Mouse (Mus musculus): Measurements from ENCODE around the gene Matk. TPM values are rescaled to one million over a fixed set of nuclear protein-coding genes. Genes with fewer than 3 reads are reported as not detected.

Gene Matk
- polyA plus RNA-seq, 1 experiment from 2014 or later = 2.7 TPM

Small RNA genes lying within 50 kb of the gene (microRNA-seq; reads per million reads assigned to microRNA genes)
- 10.8 reads per million, percentile 28 among the genes with 10 or more reads in this experiment for gene Mir3057

Other genes with a start within 250 kb of the Matk start
- gene Gng7, start 238.0 kb upstream of the Matk start, polyA plus RNA-seq (2015; fragmentation: Nextera tagmentation; extraction: Ambion mirVana) = 1.4 TPM in 2 replicates
- gene Diras1, start 227.3 kb upstream of the Matk start, polyA plus RNA-seq (2015; fragmentation: Nextera tagmentation; extraction: Ambion mirVana) = 0.06 and 0.09 TPM in 2 replicates
- gene Slc39a3, start 215.5 kb upstream of the Matk start, polyA plus RNA-seq (2015; fragmentation: Nextera tagmentation; extraction: Ambion mirVana) = 9.6 and 10.8 TPM in 2 replicates
- 166 and 174 TPM in 2 replicates for gene Sgta, start 192.8 kb upstream of the Matk start, polyA plus RNA-seq (2015; fragmentation: Nextera tagmentation; extraction: Ambion mirVana)
- 29.8 and 31.4 TPM in 2 replicates for gene Thop1, start 182.9 kb upstream of the Matk start, polyA plus RNA-seq (2015; fragmentation: Nextera tagmentation; extraction: Ambion mirVana)
- 0.70 and 1.00 TPM in 2 replicates for gene Creb3l3, start 154.1 kb upstream of the Matk start, polyA plus RNA-seq (2015; fragmentation: Nextera tagmentation; extraction: Ambion mirVana)
- gene Map2k2, start 147.0 kb upstream of the Matk start, polyA plus RNA-seq (2015; fragmentation: Nextera tagmentation; extraction: Ambion mirVana) = 143 and 152 TPM in 2 replicates
- gene Zbtb7a, start 117.7 kb upstream of the Matk start, polyA plus RNA-seq (2015; fragmentation: Nextera tagmentation; extraction: Ambion mirVana) = 25.5 and 30.1 TPM in 2 replicates
- 34.7 and 37.5 TPM in 2 replicates for gene Pias4, start 85.0 kb upstream of the Matk start, polyA plus RNA-seq (2015; fragmentation: Nextera tagmentation; extraction: Ambion mirVana)
- 435 and 443 TPM in 2 replicates for gene Eef2, start 76.3 kb upstream of the Matk start, polyA plus RNA-seq (2015; fragmentation: Nextera tagmentation; extraction: Ambion mirVana)
- gene Dapk3, start 69.9 kb upstream of the Matk start, polyA plus RNA-seq (2015; fragmentation: Nextera tagmentation; extraction: Ambion mirVana) = 33.9 and 40.2 TPM in 2 replicates
- gene 4930442H23Rik, start 69.1 kb upstream of the Matk start, polyA plus RNA-seq (2015; fragmentation: Nextera tagmentation; extraction: Ambion mirVana) = 0.11 TPM in 2 replicates
- gene Nmrk2, start 50.9 kb upstream of the Matk start, polyA plus RNA-seq (2015; fragmentation: Nextera tagmentation; extraction: Ambion mirVana) = 11.9 and 14.6 TPM in 2 replicates
- 0.31 and 0.33 TPM in 2 replicates for gene Atcay, start 22.1 kb upstream of the Matk start, polyA plus RNA-seq (2015; fragmentation: Nextera tagmentation; extraction: Ambion mirVana)
- gene Zfr2, start 19.8 kb upstream of the Matk start, polyA plus RNA-seq (2015; fragmentation: Nextera tagmentation; extraction: Ambion mirVana) = 5.0 and 6.2 TPM in 2 replicates
- 230 TPM in 2 replicates for gene Mrpl54, start 14.0 kb downstream of the Matk start, polyA plus RNA-seq (2015; fragmentation: Nextera tagmentation; extraction: Ambion mirVana)
- gene Apba3, start 14.0 kb downstream of the Matk start, polyA plus RNA-seq (2015; fragmentation: Nextera tagmentation; extraction: Ambion mirVana) = 62.7 and 63.0 TPM in 2 replicates
- 4.7 and 5.3 TPM in 2 replicates for gene Tjp3, start 38.6 kb downstream of the Matk start, polyA plus RNA-seq (2015; fragmentation: Nextera tagmentation; extraction: Ambion mirVana)
- 31.3 and 33.2 TPM in 2 replicates for gene Pip5k1c, start 40.0 kb downstream of the Matk start, polyA plus RNA-seq (2015; fragmentation: Nextera tagmentation; extraction: Ambion mirVana)
- gene Cactin, start 68.2 kb downstream of the Matk start, polyA plus RNA-seq (2015; fragmentation: Nextera tagmentation; extraction: Ambion mirVana) = 28.1 and 29.6 TPM in 2 replicates
- 15.2 and 16.3 TPM in 2 replicates for gene Tbxa2r, start 75.8 kb downstream of the Matk start, polyA plus RNA-seq (2015; fragmentation: Nextera tagmentation; extraction: Ambion mirVana)
- 0.08 and 0.11 TPM in 2 replicates for gene Gipc3, start 90.3 kb downstream of the Matk start, polyA plus RNA-seq (2015; fragmentation: Nextera tagmentation; extraction: Ambion mirVana)
- 86.5 and 86.8 TPM in 2 replicates for gene Hmg20b, start 97.5 kb downstream of the Matk start, polyA plus RNA-seq (2015; fragmentation: Nextera tagmentation; extraction: Ambion mirVana)
- 16.5 and 17.6 TPM in 2 replicates for gene Mfsd12, start 104.6 kb downstream of the Matk start, polyA plus RNA-seq (2015; fragmentation: Nextera tagmentation; extraction: Ambion mirVana)
- gene 4930404N11Rik, start 112.9 kb downstream of the Matk start, polyA plus RNA-seq (2015; fragmentation: Nextera tagmentation; extraction: Ambion mirVana) = 1.8 and 1.9 TPM in 2 replicates
- gene Fzr1, start 125.6 kb downstream of the Matk start, polyA plus RNA-seq (2015; fragmentation: Nextera tagmentation; extraction: Ambion mirVana) = 74.6 and 82.8 TPM in 2 replicates
- 83.4 and 86.2 TPM in 2 replicates for gene Dohh, start 131.5 kb downstream of the Matk start, polyA plus RNA-seq (2015; fragmentation: Nextera tagmentation; extraction: Ambion mirVana)
- gene Gm48551, start 131.5 kb downstream of the Matk start, polyA plus RNA-seq (2015; fragmentation: Nextera tagmentation; extraction: Ambion mirVana) = 2.1 and 2.6 TPM in 2 replicates
- gene Gm48552, start 136.1 kb downstream of the Matk start, polyA plus RNA-seq (2015; fragmentation: Nextera tagmentation; extraction: Ambion mirVana) = 0.55 and 0.83 TPM in 2 replicates
- gene Smim24, start 140.1 kb downstream of the Matk start, polyA plus RNA-seq (2015; fragmentation: Nextera tagmentation; extraction: Ambion mirVana) = 5.0 and 9.2 TPM in 2 replicates
- gene Nfic, start 202.7 kb downstream of the Matk start, polyA plus RNA-seq (2015; fragmentation: Nextera tagmentation; extraction: Ambion mirVana) = 54.7 and 61.1 TPM in 2 replicates
- gene Celf5, start 229.8 kb downstream of the Matk start, polyA plus RNA-seq (2015; fragmentation: Nextera tagmentation; extraction: Ambion mirVana) = 0.24 TPM in 2 replicates
- gene Ncln, start 243.5 kb downstream of the Matk start, polyA plus RNA-seq (2015; fragmentation: Nextera tagmentation; extraction: Ambion mirVana) = 55.7 and 59.8 TPM in 2 replicates
- 1.5 and 2.1 TPM in 2 replicates for gene S1pr4, start 247.2 kb downstream of the Matk start, polyA plus RNA-seq (2015; fragmentation: Nextera tagmentation; extraction: Ambion mirVana)